Mouse (Mus musculus) neural tube, embryonic 12.5 days (tissue): ENCODE data around the gene Olfr697. TPM values are rescaled to one million over a fixed set of nuclear protein-coding genes. Genes with fewer than 3 reads are reported as not detected.
"Not testable (repeated sequence)": the region's sequence is repeated elsewhere in the genome, so short reads cannot be mapped to it uniquely, and the experiment has no call there.

Experiments
- ATAC-seq: fragments of 200-750 bp; cut with Nextera tagmentation; 2 replicates; pipeline ENCODE4 v1.8.0; 2017; ENCODE audit warnings: low read depth, mild to moderate bottlenecking, moderate TSS enrichment, moderate library complexity; ENCODE audit not compliant: low FRiP score
- H3K27ac ChIP-seq: fragments of 300-500 bp; sonication (generic); 2 replicates; pipeline ENCODE4 v1.5.1; 2016
- H3K27me3 ChIP-seq: fragments of 300-500 bp; sonication (generic); replicated peaks from 2 replicates; pipeline ENCODE4 v1.6.1; 2016; ENCODE audit warnings: mild to moderate bottlenecking
- H3K36me3 ChIP-seq: fragments of 300-500 bp; sonication (generic); 2 replicates; pipeline ENCODE4 v1.6.1; 2016; ENCODE audit warnings: mild to moderate bottlenecking
- H3K4me1 ChIP-seq: fragments of 300-500 bp; sonication (generic); 2 replicates; pipeline ENCODE4 v1.6.1; 2016
- H3K4me2 ChIP-seq: fragments of 300-500 bp; sonication (generic); replicated peaks from 2 replicates; pipeline ENCODE4 v1.6.1; 2016; ENCODE audit warnings: mild to moderate bottlenecking
- H3K4me3 ChIP-seq: fragments of 300-500 bp; sonication (generic); 2 replicates; pipeline ENCODE4 v1.5.1; 2016
- H3K9ac ChIP-seq: fragments of 300-500 bp; sonication (generic); 2 replicates; pipeline ENCODE4 v1.6.1; 2016; ENCODE audit warnings: mild to moderate bottlenecking
- H3K9me3 ChIP-seq: fragments of 300-500 bp; sonication (generic); 2 replicates; pipeline ENCODE4 v1.6.1; 2016; ENCODE audit warnings: mild to moderate bottlenecking
- WGBS: fragments of 180-500 bp; shearing (Covaris S2); methylation state at CpG from one replicate; pipeline ENCODE4 v1.1.7; 2016; 5-methylcytosine and 5-hydroxymethylcytosine counted together
- polyA plus RNA-seq: library from polyadenylated mRNA; unstranded; fragments of >200 nt; fragmentation: Nextera tagmentation; extraction: Ambion mirVana; gene quantifications from 2 replicates; pipeline ENCODE4 v1.2.1, GENCODE M21; 2016

Olfr697 gene
- polyA plus RNA-seq = not detected in 2 replicates

GRCm38 (mm10) chr7:106742343-106742742 is at the start of gene Olfr697:
Gene Olfr697 (minus strand): TSS chr7:106742443.
- 81% methylated on average over 1 of the region's 1 CpGs for WGBS
- Histone ChIP-seq H3K27ac (no peak within 1 kb of the TSS), H3K9ac (no peak within 1 kb of the TSS), H3K36me3 (no peaks in the 10 kb centered on the region), H3K4me2 (no peak within 1 kb of the TSS), H3K9me3 (no peaks in the 10 kb centered on the region), H3K4me3 (no peak within 1 kb of the TSS), H3K4me1 (no peaks in the 10 kb centered on the region), H3K27me3 (no peaks in the 10 kb centered on the region)
- no peak for ATAC-seq

DNA sequence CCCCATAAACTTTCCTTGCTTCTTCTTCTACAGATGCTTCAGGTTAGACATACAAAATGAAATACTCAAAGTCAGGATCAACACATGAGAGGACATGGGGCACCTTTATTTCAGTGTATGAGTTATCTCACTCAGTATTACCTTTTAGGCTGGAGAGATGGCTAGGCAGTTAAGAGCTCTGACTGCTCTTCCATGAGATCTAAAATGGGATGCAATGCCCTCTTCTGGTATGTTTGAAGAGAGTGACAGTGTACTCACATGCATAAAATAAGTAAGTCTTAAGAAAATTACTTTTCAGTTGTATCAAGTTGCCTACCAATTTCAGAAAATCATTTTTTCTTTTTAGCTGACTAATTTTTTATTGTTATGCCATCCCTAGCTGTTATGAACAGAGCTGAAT is 46.1 kb upstream of the Olfr697 start:
- Histone ChIP-seq H3K4me1 (no peaks in the 10 kb centered on the region), H3K9me3 (no peaks in the 10 kb centered on the region), H3K4me2 (no peak overlapping the region), H3K36me3 (no peaks in the 10 kb centered on the region), H3K9ac (no peak overlapping the region), H3K27me3 (no peaks in the 10 kb centered on the region), H3K4me3 (no peak overlapping the region), H3K27ac (no peak overlapping the region)
- ATAC-seq = no peak

DNA sequence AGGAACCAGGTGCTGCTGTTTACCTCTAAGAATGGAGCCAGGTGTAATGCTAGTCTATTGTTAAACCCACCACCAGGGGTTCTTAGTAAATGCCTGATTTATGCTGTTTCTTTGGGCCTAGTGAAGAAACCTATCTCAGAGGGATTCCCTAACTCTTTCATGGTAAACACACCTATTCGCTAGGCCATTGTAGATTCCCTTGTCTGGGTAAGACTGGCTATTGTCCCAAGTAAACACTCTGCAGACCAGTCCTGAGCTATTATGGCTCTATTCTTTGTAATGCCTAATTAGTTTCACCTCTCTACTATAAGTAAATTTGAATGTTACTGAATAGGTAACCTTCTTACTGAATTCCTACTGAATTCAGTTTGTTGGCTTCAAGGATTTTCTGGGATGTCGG is 18.8 kb upstream of the Olfr697 start:
- H3K4me3 ChIP-seq, ATAC-seq, H3K36me3 ChIP-seq, H3K27me3 ChIP-seq, H3K27ac ChIP-seq, H3K4me2 ChIP-seq, H3K9ac ChIP-seq, H3K9me3 ChIP-seq, H3K4me1 ChIP-seq: not testable (repeated sequence)
- 93% methylated on average over 2 of the region's 2 CpGs for WGBS

- no peaks in the 10 kb centered on the region for H3K9me3 ChIP-seq
- no peak for ATAC-seq
- WGBS = 84% methylated on average over 2 of the region's 2 CpGs
Measured at GRCm38 (mm10) chr7:106758800-106759199, 16.6 kb upstream of the Olfr697 start.

GRCm38 (mm10) chr7:106755297-106755696 is 13.1 kb upstream of the Olfr697 start, which contains the start of gene Olfr698:
Gene Olfr698 (minus strand): TSS chr7:106755397.
- Histone ChIP-seq H3K27ac (no peak within 1 kb of the TSS), H3K4me2 (no peak within 1 kb of the TSS), H3K9me3 (no peaks in the 10 kb centered on the region), H3K27me3 (no peaks in the 10 kb centered on the region), H3K9ac (no peak within 1 kb of the TSS), H3K4me3 (no peak within 1 kb of the TSS), H3K4me1 (no peaks in the 10 kb centered on the region), H3K36me3 (no peaks in the 10 kb centered on the region)
- ATAC-seq = no peak

More at GRCm38 (mm10) chr7:106758800-106759199, 16.6 kb upstream of the Olfr697 start:
- H3K4me3 ChIP-seq = no peak overlapping the region
- H3K9ac ChIP-seq = no peak overlapping the region
- no peaks in the 10 kb centered on the region for H3K36me3 ChIP-seq
- no peak overlapping the region for H3K4me2 ChIP-seq
- no peak overlapping the region for H3K27ac ChIP-seq
- no peaks in the 10 kb centered on the region for H3K4me1 ChIP-seq
- no peaks in the 10 kb centered on the region for H3K27me3 ChIP-seq

- Histone ChIP-seq H3K27ac (no peak overlapping the region), H3K4me2 (no peak overlapping the region), H3K9ac (no peak overlapping the region), H3K9me3 (no peaks in the 10 kb centered on the region), H3K27me3 (no peaks in the 10 kb centered on the region), H3K36me3 (no peaks in the 10 kb centered on the region), H3K4me1 (no peaks in the 10 kb centered on the region), H3K4me3 (no peak overlapping the region)
- ATAC-seq = no peak
- 92% methylated on average over 5 of the region's 5 CpGs for WGBS
Measured at GRCm38 (mm10) chr7:106745811-106746210, 3.6 kb upstream of the Olfr697 start.

GRCm38 (mm10) chr7:106737028-106737427 is 5.2 kb downstream of the Olfr697 start:
- ATAC-seq = no peak
- H3K9me3 ChIP-seq = no peaks in the 10 kb centered on the region
- no peak overlapping the region for H3K27ac ChIP-seq
- H3K9ac ChIP-seq = no peak overlapping the region
- H3K4me2 ChIP-seq = no peak overlapping the region
- H3K4me3 ChIP-seq = no peak overlapping the region
- no peaks in the 10 kb centered on the region for H3K27me3 ChIP-seq
- H3K36me3 ChIP-seq = no peaks in the 10 kb centered on the region
- no peaks in the 10 kb centered on the region for H3K4me1 ChIP-seq

- WGBS = 37% methylated on average over 2 of the region's 2 CpGs
- Histone ChIP-seq H3K36me3 (no peaks in the 10 kb centered on the region), H3K4me2 (no peak overlapping the region), H3K9me3 (no peaks in the 10 kb centered on the region), H3K27ac (no peak overlapping the region), H3K4me1 (no peaks in the 10 kb centered on the region), H3K9ac (no peak overlapping the region), H3K27me3 (no peaks in the 10 kb centered on the region), H3K4me3 (no peak overlapping the region)
- ATAC-seq = no peak
Measured at GRCm38 (mm10) chr7:106733717-106734116, 8.5 kb downstream of the Olfr697 start.

DNA sequence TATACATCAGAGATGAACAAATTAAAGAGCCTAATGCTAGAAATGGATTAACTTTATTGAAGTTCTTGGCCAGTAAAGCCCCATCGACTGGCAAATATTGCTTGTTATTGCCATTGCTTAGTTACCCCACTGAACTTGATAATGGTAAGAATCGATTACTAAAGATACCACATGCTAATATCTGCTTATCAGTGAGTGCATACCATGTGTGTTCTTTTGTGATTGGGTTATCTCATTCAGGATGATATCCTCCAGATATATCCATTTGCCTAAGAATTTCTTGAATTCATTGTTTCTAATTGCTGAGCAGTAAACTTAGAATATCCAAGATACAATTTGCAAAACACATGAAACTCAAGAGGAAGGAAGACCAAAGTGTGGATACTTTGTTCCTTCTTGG is 16.6 kb downstream of the Olfr697 start:
- 89% methylated on average over 2 of the region's 2 CpGs for WGBS
- not testable (repeated sequence) for H3K4me2 ChIP-seq, H3K4me3 ChIP-seq, H3K9me3 ChIP-seq, H3K36me3 ChIP-seq, H3K27ac ChIP-seq, ATAC-seq, H3K4me1 ChIP-seq, H3K9ac ChIP-seq, H3K27me3 ChIP-seq

DNA sequence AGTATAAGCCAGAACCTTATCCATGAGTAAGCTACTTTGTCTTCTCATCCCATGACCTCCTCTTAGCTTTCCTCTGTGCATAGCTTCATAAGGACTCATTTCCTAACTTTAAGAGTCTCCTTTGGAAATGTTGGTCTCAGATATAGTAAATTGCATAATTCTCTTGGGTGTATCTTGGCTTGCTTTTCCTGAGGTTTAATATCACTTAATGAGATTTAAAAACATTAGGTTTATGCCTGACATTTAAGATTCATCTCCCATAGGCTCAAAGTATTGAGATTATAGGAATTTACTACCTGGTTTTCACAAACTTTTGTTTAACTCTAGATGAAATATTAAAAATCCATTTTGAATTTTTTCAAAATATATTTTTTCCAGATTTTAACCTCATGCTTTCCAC is 25.9 kb downstream of the Olfr697 start, which contains the start of gene Olfr695:
Olfr695 (minus strand) TSS at position 101 of the 400 bp plus-strand sequence.
- no peak within 1 kb of the TSS for H3K4me3 ChIP-seq
- H3K4me1 ChIP-seq = no peaks in the 10 kb centered on the region
- H3K36me3 ChIP-seq = no peaks in the 10 kb centered on the region
- no peaks in the 10 kb centered on the region for H3K9me3 ChIP-seq
- no peak within 1 kb of the TSS for H3K4me2 ChIP-seq
- no peak within 1 kb of the TSS for H3K27ac ChIP-seq
- no peaks in the 10 kb centered on the region for H3K27me3 ChIP-seq
- no peak within 1 kb of the TSS for H3K9ac ChIP-seq
- no peak for ATAC-seq

DNA sequence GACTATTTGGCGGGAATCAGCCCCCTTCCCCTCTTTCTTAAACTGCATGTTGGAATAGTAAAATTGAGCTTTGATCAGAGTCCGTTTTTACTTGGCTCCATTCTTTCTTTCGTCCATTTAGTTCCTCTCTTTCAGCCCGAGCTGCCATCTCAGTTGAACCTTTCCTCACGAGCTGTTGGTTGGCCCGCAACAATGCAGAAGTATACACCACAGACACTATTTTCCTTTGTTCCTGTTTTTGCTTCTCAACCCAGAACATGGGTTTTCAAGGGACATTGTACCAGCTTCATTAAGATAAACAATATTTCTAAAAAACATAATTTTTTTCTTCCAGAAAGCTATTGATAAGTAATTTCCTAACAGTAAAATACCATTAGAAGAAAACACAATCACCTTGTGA is 30.8 kb downstream of the Olfr697 start:
- Histone ChIP-seq H3K36me3 (no peaks in the 10 kb centered on the region), H3K4me2 (no peak overlapping the region), H3K9ac (no peak overlapping the region), H3K4me1 (no peaks in the 10 kb centered on the region), H3K4me3 (no peak overlapping the region), H3K9me3 (no peaks in the 10 kb centered on the region), H3K27ac (no peak overlapping the region), H3K27me3 (no peaks in the 10 kb centered on the region)
- ATAC-seq = no peak
- 87% methylated on average over 6 of the region's 6 CpGs for WGBS

GRCm38 (mm10) chr7:106707705-106708104 is 34.5 kb downstream of the Olfr697 start:
- not testable (repeated sequence) for H3K4me1 ChIP-seq, ATAC-seq, H3K36me3 ChIP-seq, H3K4me3 ChIP-seq, H3K9ac ChIP-seq, H3K27ac ChIP-seq, H3K9me3 ChIP-seq, H3K27me3 ChIP-seq, H3K4me2 ChIP-seq
- WGBS = 91% methylated on average over 10 of the region's 10 CpGs

- WGBS = 76% methylated on average over 1 of the region's 1 CpGs
- Histone ChIP-seq H3K4me2 (no peak overlapping the region), H3K36me3 (no peaks in the 10 kb centered on the region), H3K4me1 (no peaks in the 10 kb centered on the region), H3K27ac (no peak overlapping the region), H3K9ac (no peak overlapping the region), H3K9me3 (peaks cover 11% of the 10 kb centered on the region; the same call in 1 of the 2 replicates), H3K27me3 (no peaks in the 10 kb centered on the region), H3K4me3 (no peak overlapping the region)
- no peak for ATAC-seq
Measured at GRCm38 (mm10) chr7:106696891-106697290, 45.4 kb downstream of the Olfr697 start.
